Mouse (Mus musculus) neural tube, embryonic 11.5 days (tissue): ENCODE data around the gene Maml3. TPM values are rescaled to one million over a fixed set of nuclear protein-coding genes. Genes with fewer than 3 reads are reported as not detected.

Experiments
- ATAC-seq: fragments of 200-750 bp; cut with Nextera tagmentation; 2 replicates; pipeline ENCODE4 v1.8.0; 2017; ENCODE audit warnings: moderate number of reproducible peaks, mild to moderate bottlenecking, moderate TSS enrichment, moderate library complexity; ENCODE audit not compliant: insufficient read depth, low FRiP score, low TSS enrichment
- DNase-seq: peaks from one replicate; pipeline ENCODE4 v3.0.0-alpha.2; 2015; ENCODE audit warnings: low spot score
- H3K27ac ChIP-seq: fragments of 300-500 bp; sonication (generic); 2 replicates; pipeline ENCODE4 v1.5.1; 2014; ENCODE audit warnings: low read depth, mild to moderate bottlenecking, low read length
- H3K27me3 ChIP-seq: fragments of 300-500 bp; sonication (generic); 2 replicates; pipeline ENCODE4 v1.6.1; 2014; ENCODE audit warnings: mild to moderate bottlenecking, low read length, mixed read lengths; ENCODE audit not compliant: control insufficient read depth, insufficient read depth
- H3K36me3 ChIP-seq: fragments of 300-500 bp; sonication (generic); 2 replicates; pipeline ENCODE4 v1.6.1; 2014; ENCODE audit warnings: mild to moderate bottlenecking, low read length, moderate library complexity, mixed read lengths; ENCODE audit not compliant: control insufficient read depth, insufficient read depth
- H3K4me1 ChIP-seq: fragments of 300-500 bp; sonication (generic); 2 replicates; pipeline ENCODE4 v1.6.1; 2014; ENCODE audit warnings: low read length, mixed read lengths; ENCODE audit not compliant: control insufficient read depth, insufficient read depth
- H3K4me2 ChIP-seq: fragments of 300-500 bp; sonication (generic); 2 replicates; pipeline ENCODE4 v1.6.1; 2014; ENCODE audit warnings: low read depth, mild to moderate bottlenecking, moderate library complexity
- H3K4me3 ChIP-seq: fragments of 300-500 bp; sonication (generic); 2 replicates; pipeline ENCODE4 v1.5.1; 2014; ENCODE audit warnings: low read depth, low read length
- H3K9ac ChIP-seq: fragments of 300-500 bp; sonication (generic); 2 replicates; pipeline ENCODE4 v1.6.1; 2014; ENCODE audit warnings: mild to moderate bottlenecking, low read length
- H3K9me3 ChIP-seq: fragments of 300-500 bp; sonication (generic); 2 replicates; pipeline ENCODE4 v1.6.1; 2016; ENCODE audit warnings: low read length; ENCODE audit not compliant: control insufficient read depth
- WGBS: fragments of 180-500 bp; shearing (Covaris S2); extraction: QIAGEN DNeasy Blood & Tissue Kit; methylation state at CpG from one replicate; pipeline ENCODE4 v1.1.7; 2014; 5-methylcytosine and 5-hydroxymethylcytosine counted together
- polyA plus RNA-seq: library from polyadenylated mRNA; unstranded; fragments of >200 nt; fragmentation: Nextera tagmentation; extraction: Ambion mirVana; gene quantifications from 2 replicates; pipeline ENCODE4 v1.2.1, GENCODE M21; 2014

Maml3 gene
- polyA plus RNA-seq, 1 experiment from 2014 or later: 8.1 TPM

DNA sequence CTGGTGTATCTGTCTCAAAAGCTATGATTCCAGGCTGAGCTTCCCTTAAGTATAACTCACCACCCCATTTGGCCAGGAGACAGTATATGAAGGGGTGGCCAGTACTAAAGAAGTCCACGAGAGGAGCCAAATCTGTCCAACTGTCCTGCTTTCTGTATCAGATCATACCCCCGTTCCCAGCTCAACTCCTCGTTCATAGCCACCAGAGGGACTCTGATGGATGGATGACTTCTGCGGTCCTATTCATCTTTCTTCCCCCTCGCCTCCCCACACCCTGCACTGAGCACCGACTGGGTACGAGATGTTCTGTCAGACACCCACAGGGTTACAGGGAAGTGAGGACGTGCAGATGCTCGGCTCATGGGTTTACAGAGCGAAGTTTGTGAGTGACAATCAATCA lies 74.8 kb downstream of the Maml3 start:
- no peaks in the 10 kb centered on the region for H3K27me3 ChIP-seq
- H3K9ac ChIP-seq: no peak overlapping the region
- H3K4me1 ChIP-seq: peaks cover 29% of the 10 kb centered on the region
- H3K27ac ChIP-seq: no peak overlapping the region
- no peaks in the 10 kb centered on the region for H3K9me3 ChIP-seq
- H3K4me2 ChIP-seq: peak overlapping the region; percentile 10; the same call in 1 of the 2 replicates
- 53% methylated on average over 10 of the region's 10 CpGs for WGBS
- no peak for DNase-seq
- no peak overlapping the region for H3K4me3 ChIP-seq
- no peaks in the 10 kb centered on the region for H3K36me3 ChIP-seq
- ATAC-seq: no peak

DNA sequence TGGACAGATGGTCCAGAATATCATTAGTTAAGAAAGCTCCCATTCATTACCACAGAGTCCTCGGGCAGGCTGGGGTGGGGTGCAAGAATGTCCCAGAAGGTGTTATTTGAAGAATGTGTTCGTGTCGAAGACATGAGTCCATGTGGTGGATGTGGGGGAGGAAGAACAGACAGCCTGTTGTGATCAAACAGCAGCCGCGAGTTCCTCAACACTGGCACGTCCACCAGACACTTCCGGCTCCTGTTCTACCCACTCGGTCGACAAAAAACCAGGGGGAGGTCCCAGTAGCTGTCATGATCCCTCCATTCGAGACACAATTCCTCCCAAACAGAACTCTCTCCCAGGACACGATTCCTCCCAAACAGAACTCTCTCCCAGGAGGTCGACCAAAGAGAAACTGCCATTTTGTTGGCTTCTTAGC lies 75.2 kb downstream of the Maml3 start:
- H3K27me3 ChIP-seq: no peaks in the 10 kb centered on the region
- peak overlapping the region; percentile 10; the same call in 1 of the 2 replicates for H3K4me2 ChIP-seq
- no peaks in the 10 kb centered on the region for H3K9me3 ChIP-seq
- no peaks in the 10 kb centered on the region for H3K36me3 ChIP-seq
- H3K27ac ChIP-seq: 0 out of 2 replicates have a peak overlapping the region, but pooled peaks have one; percentile 0
- DNase-seq (peak; percentile 48), ATAC-seq (no peak)
- H3K4me1 ChIP-seq: peaks cover 28% of the 10 kb centered on the region
- H3K9ac ChIP-seq: no peak overlapping the region
- 37% methylated on average over 12 of the region's 12 CpGs for WGBS
- H3K4me3 ChIP-seq: no peak overlapping the region

DNA sequence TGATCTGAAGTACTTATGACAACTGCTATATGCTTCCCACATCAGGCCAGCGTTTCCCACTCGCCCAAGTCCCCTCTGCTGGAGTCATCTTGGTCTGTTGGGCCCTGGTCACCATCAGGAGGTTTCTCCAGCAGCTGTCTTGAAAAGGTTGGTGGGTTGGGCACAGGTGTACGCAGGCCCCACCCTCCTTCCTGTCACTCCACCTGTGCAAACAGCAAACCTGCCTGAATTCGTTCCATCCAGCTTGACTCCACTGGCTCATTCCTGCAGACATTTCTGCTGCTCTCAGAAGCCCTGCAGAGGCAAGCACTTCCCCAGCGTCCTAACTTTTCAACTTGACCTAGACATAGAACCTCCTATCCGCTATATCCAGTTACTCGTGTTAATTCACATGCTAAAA lies 76.9 kb downstream of the Maml3 start:
- WGBS: 65% methylated on average over 7 of the region's 7 CpGs
- no peak overlapping the region for H3K9ac ChIP-seq
- no peak overlapping the region for H3K4me3 ChIP-seq
- H3K36me3 ChIP-seq: no peaks in the 10 kb centered on the region
- ATAC-seq (no peak), DNase-seq (no peak)
- no peaks in the 10 kb centered on the region for H3K9me3 ChIP-seq
- H3K27me3 ChIP-seq: no peaks in the 10 kb centered on the region
- H3K4me1 ChIP-seq: peaks cover 11% of the 10 kb centered on the region; the same call in 1 of the 2 replicates
- no peak overlapping the region for H3K27ac ChIP-seq
- H3K4me2 ChIP-seq: no peak overlapping the region

DNA sequence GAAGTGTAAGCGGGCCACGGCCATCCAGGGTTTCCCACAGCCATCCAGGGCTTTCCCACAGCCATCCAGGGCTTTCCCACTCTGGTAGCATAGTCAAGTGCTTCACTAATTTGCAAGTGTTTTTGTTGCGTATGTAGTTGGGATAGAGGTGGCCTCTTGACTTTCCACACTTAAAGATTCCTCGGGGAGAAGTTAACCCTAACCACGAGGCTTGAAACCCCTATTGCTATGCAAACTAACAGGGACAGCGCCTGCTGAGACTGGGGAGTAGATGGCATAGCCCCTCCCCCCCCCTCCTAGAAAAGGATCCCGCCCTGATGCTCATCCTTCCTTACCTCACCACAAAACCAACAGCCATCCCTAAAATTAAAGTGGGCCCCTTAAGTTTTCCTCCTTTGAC lies 82.4 kb downstream of the Maml3 start:
- H3K36me3 ChIP-seq: no peaks in the 10 kb centered on the region
- no peak overlapping the region for H3K4me2 ChIP-seq
- H3K27ac ChIP-seq: no peak overlapping the region
- DNase-seq (no peak), ATAC-seq (no peak)
- WGBS: 31% methylated on average over 7 of the region's 7 CpGs
- no peaks in the 10 kb centered on the region for H3K27me3 ChIP-seq
- peaks cover 4% of the 10 kb centered on the region; the same call in 1 of the 2 replicates for H3K4me1 ChIP-seq
- H3K4me3 ChIP-seq: no peak overlapping the region
- no peak overlapping the region for H3K9ac ChIP-seq
- H3K9me3 ChIP-seq: no peaks in the 10 kb centered on the region

DNA sequence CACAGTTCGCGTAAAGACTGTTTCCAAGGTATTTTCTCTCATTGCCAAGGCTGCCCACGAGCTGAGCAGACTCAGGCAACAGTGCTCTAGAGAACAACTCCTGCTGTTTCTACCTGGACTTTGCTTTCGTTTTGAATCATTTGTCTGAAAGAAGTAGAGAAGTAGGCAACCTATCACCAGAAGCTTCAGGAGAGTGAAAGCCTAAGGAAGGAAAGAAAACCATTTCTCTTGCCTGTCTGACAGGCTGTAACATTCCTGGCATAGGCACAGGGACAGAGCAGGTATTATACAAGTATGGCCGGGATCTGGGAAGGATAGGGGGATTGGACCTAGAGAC lies 86.8 kb downstream of the Maml3 start:
- H3K9me3 ChIP-seq: no peaks in the 10 kb centered on the region

DNA sequence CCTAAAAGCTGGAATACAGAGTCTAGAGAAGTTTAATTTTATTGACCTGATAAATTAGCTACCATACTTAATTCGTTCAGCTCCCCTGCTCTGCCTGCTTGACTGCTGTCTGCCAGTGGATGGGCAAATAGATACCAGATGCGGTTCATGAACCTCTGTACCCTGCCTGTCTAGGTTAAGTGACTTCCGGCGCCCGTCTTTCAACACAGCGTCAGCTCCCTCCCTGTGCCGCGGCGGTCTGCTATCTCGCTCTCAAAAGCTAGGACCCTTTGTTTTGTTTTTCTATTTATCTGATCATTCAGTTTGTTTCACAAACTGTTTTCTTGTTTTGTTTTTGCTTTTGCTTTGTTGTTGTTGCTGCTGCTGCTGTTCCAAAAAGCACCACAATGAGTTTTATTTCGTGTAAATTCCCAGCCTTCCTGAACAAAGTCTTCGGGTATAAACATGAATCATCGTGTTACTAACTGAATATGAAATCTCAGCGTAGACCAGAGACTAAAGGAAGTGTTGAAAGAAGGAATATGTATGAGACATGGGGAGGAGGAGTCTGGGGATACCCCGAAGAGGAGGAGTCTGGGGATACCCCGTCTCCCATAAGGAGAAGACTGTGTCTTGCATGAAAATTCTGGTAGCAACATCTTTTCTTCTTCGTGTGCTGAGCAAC lies 87.3 kb downstream of the Maml3 start:
- no peaks in the 10 kb centered on the region for H3K9me3 ChIP-seq
- no peak for ATAC-seq
- no peaks in the 10 kb centered on the region for H3K27me3 ChIP-seq
- no peak overlapping the region for H3K27ac ChIP-seq
- peaks cover 6% of the 10 kb centered on the region for H3K4me1 ChIP-seq
- DNase-seq: no peak
- H3K36me3 ChIP-seq: no peaks in the 10 kb centered on the region
- H3K4me3 ChIP-seq: no peak overlapping the region
- H3K9ac ChIP-seq: no peak overlapping the region
- no peak overlapping the region for H3K4me2 ChIP-seq
- WGBS: 69% methylated on average over 17 of the region's 17 CpGs

More for the DNA sequence above, 86.8 kb downstream of the Maml3 start:
- no peak overlapping the region for H3K9ac ChIP-seq
- H3K4me3 ChIP-seq: no peak overlapping the region
- H3K36me3 ChIP-seq: no peaks in the 10 kb centered on the region
- H3K27me3 ChIP-seq: no peaks in the 10 kb centered on the region
- H3K27ac ChIP-seq: no peak overlapping the region
- ATAC-seq (no peak), DNase-seq (no peak)
- peaks cover 5% of the 10 kb centered on the region for H3K4me1 ChIP-seq
- no peak overlapping the region for H3K4me2 ChIP-seq
- 86% methylated on average over 5 of the region's 5 CpGs for WGBS

DNA sequence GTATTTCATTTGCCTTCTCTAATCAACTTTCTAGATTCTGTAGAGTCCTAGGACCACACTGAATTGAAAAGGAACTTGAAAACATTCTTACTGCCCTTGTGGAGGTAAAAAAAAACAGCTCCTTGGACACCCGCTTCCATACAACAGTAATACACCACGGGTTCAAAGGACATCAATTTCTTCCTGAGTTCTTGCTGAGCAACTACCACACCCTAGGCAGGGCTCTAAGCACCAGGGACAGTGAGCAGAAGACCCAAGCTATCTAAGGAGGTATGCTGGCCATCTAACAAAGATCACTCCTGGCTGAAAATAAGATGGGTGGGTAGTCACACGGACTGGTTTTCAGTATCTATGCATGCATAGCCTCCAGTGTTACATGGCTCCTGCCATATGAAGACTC lies 88.7 kb downstream of the Maml3 start:
- Histone ChIP-seq H3K4me2 (no peak overlapping the region), H3K9ac (no peak overlapping the region), H3K9me3 (no peaks in the 10 kb centered on the region), H3K4me3 (no peak overlapping the region), H3K36me3 (no peaks in the 10 kb centered on the region), H3K4me1 (peaks cover 4% of the 10 kb centered on the region; the same call in 1 of the 2 replicates), H3K27me3 (no peaks in the 10 kb centered on the region), H3K27ac (no peak overlapping the region)
- WGBS: 95% methylated on average over 3 of the region's 3 CpGs
- ATAC-seq (no peak), DNase-seq (no peak)

DNA sequence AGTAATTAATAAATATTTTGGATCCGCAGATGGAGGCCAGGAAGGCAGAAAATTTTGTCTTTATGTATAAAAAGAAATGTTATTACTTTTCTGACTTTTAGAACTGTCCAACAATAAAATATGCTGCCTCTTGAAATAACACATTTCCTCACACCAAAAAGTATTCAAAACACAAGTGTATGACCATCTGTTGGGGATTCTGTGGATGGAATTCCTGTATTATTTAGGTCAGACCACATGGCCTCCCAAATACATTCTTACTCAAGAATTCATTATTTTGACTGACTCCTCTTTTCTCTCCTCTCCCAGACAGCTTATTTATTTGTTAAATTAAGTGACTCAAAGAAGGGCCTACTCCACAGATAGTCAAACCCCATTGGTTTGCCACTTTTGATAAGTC lies 89.3 kb downstream of the Maml3 start:
- no peaks in the 10 kb centered on the region for H3K36me3 ChIP-seq
- no peak for DNase-seq
- 97% methylated on average over 1 of the region's 1 CpGs for WGBS

DNA sequence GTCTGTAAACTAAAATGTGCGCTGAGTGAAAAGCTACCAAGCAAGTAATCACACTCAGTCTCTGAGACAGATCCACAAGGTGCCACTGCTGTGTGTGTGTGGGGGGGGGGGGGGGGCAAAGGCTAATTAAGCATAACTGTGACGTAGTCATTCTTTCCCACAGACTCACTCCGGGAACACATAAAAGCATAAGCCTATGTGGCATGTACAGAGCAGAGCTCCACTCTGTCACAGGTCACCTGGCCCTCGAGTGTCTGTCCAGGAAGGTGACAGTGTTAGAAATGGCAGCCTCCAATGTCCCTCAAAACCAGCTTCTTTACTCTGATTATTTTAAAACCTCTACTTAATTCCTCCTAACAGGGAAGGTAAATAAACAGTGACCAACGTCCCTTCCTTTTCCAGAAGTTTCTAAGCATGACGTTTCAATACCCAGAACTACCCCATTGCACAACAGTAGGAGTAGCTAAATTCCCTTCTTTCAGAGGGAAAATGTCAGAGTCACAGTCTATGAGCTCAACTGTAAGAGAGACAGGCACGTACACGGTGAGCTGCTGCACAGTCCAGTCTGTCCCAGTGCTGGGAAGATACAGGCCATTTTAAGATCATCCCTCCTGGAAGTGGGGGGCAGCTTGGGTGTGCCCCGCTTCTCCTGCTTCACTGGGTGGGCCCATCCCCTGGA lies 93.7 kb downstream of the Maml3 start:
- Histone ChIP-seq H3K9ac (no peak overlapping the region), H3K4me2 (no peak overlapping the region), H3K4me3 (no peak overlapping the region), H3K9me3 (no peaks in the 10 kb centered on the region), H3K4me1 (peaks cover 14% of the 10 kb centered on the region; the same call in 1 of the 2 replicates), H3K27ac (no peak overlapping the region), H3K36me3 (no peaks in the 10 kb centered on the region), H3K27me3 (no peaks in the 10 kb centered on the region)
- DNase-seq: no peak
- 76% methylated on average over 9 of the region's 9 CpGs for WGBS
- ATAC-seq: no peak

More for the DNA sequence above, 89.3 kb downstream of the Maml3 start:
- Histone ChIP-seq H3K4me2 (no peak overlapping the region), H3K4me1 (peaks cover 4% of the 10 kb centered on the region; the same call in 1 of the 2 replicates), H3K9me3 (no peaks in the 10 kb centered on the region), H3K27ac (no peak overlapping the region), H3K9ac (no peak overlapping the region), H3K27me3 (no peaks in the 10 kb centered on the region), H3K4me3 (no peak overlapping the region)
- no peak for ATAC-seq
